Mouse (Mus musculus) v-Abl transformed pro-B cells (cell line): ENCODE measurements around the gene Ppp1r36.

ENCODE experiments used
- in situ Hi-C, 2 experiments: fragments of 400-800 bp; cut with MboI; formaldehyde crosslinking; loops; one replicate each; pipeline ENCODE4 v1.15.1; 2025; ENCODE audit not compliant: unreplicated experiment in 2 of 2

Ppp1r36 gene

DNA sequence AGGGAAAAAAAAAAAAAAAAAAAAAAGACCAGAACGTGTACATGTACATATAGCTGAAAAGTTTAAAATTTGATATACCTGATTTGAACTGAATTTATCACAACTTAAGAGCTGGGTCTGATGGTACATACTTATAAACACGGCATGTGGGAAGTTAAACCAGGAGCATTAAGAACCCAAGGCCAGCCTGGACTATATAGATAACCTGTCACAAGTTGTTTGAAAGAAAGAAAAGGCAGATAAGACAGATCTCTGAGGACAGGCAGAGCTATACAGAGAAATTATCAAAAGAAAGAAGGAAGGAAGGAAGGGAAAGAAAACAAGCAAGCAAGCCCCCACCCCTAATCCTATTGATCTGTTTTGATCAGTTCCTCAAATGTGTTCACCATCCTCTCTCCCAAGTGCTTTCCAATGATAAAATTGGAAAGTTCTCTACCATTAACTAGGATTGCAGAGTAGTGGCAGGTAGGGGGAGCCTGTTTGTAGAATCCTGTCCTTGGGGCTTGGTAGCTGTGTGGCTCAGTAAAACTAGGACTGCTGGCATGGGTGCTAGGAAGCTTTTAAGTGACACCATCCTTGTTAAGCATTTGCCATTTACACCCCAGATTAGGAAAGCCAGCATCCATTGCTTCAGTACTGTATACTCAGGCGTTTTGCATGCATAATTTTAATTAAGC lies 25.6 kb upstream of the Ppp1r36 start:
- in situ Hi-C loops, result no loop called here

DNA sequence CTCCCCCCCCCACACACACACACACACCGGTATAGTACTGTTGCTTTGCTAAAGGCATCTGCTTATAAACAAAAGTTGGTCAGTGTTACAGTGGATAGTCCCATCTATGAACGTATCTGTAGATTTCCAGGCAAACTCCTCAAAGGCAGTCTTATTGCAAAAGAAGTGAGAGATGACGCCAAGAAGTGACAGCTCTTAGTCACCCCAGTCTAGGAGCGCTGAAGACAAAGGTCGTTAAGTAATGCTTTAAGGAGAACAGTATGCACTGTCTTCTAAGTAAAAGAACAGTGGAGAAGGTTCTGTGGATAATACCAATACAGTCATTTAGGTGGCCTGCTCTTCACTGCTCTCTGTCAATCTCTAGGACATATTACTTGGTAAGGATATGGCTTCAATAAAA lies 24.4 kb upstream of the Ppp1r36 start:
- in situ Hi-C loops, result no loop called here

DNA sequence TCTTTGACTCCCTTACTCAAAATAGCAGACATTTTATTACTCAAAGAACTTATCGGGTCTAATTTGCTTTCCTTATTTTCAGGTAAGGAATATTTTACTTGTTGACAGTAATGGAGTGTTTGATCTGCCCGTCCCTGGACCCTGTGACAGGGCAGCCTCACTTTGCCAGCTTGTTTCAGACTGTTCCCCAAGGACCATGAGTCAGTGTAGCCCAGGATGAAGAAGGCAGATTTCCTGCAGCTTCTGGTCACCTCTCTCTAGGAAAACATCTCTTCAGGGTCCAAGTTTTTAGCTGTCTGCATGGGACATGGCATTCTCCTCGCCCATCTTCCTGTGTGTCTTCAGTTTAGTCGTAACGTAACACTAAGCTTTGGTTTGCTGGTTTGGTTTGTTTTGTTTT lies 20.1 kb upstream of the Ppp1r36 start:
- in situ Hi-C loops, result no loop called here

DNA sequence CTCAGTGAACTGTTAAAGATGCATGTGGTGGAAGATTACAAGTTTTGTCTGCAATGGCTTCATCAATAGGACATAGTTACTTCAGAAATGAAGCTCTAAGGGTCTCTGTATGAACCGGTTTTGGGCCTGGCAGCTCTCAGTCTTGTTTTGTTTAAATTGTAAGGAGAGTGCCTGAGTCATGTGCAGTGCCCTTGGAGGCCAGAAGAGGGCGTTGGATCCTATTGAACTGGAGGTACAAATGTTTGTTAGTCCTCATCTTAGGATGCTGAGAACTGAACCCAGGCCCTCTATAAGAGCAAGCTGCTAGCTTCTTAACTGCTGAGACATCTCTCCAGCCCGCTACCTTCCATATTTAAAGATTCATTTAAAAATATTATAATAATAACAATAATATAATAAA lies 15.7 kb upstream of the Ppp1r36 start:
- in situ Hi-C loops, result no loop called here

DNA sequence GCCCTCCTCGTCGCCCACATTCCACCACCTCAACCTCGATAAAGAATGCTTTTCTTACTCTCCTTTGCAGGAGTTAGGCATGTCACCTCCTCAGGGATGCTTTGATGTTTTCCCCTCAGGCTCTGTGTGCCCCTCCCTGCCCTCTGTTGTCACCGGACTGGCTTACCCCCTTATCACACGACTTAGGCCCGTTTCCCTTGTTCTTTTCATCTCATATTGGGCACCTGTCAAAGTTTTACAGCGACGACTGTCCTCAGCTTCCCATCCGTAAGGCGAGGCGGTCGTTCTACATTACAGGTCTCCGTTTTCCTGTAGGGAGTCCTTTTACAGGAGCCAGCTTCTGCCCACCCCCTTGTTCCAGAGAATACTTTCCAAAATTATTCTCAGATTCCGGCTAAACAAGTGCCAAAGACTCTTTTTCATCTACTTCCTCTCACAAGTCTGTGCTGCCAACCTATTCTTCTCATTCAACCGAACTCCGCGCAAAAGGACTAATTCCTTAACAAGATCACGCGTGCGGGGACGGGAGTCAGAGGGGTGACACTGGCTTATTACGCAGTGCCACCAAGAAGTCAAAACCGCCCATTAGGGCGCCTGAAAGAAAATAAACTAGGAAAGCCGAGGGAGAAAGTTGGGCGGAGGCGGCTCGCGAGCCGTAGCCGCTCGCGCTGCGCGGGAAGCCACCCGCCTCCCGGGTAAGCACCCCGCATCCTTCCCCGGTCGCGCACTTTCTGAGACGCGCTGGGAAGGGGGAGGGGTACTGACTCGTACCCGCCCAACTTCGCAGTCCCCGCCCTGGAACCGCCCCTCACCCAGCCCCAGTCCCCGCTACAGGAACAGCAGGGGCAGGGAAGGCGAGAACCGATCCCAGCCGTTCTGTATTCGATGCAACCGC lies 14.1 kb upstream of the Ppp1r36 start:
- in situ Hi-C loops, result no loop called here

DNA sequence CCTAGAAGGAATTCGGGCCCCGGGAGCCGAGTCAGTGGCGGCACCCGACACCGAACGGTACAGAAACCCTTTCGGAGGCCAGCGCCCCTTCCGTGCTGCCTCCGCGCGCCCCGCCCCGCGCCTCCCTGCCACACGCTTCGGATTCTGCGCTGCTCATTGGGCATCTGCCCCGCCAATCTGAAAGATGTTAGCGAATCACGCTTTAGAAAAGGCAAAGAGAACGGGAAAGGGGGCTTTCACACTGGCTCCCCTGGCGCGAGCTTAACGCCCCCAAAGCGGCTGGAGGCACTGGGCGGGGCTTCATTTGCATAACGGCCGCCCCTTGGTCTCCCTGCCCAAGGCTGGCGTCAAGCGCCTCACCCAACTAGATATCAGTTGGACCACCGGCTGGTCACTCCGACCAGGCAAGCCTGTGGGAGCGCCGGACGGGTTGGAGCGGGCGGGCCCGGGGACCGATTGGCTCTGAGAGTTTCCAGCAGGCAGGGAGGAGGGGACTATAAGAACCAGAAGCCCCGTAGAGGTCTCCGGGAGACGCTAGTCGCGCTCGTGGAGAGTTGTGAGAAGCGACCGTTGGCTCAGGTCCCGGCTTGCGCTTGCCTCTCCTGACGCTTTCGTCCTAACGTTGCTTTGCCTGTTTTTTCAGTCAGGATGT lies 13.3 kb upstream of the Ppp1r36 start, which contains the start of gene Hspa2:
Gene Hspa2 (plus strand): TSS at position 291 of the 652 bp plus-strand sequence.
- in situ Hi-C loops, result no loop called here

DNA sequence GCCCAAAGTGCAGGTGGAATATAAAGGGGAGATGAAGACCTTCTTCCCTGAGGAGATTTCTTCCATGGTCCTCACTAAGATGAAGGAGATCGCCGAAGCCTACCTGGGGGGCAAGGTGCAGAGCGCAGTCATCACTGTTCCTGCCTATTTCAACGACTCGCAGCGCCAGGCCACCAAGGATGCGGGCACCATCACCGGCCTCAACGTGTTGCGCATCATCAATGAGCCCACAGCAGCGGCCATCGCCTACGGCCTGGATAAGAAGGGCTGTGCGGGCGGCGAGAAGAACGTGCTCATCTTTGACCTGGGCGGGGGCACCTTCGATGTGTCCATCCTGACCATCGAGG lies 12.5 kb upstream of the Ppp1r36 start:
- in situ Hi-C loops, result no loop called here

DNA sequence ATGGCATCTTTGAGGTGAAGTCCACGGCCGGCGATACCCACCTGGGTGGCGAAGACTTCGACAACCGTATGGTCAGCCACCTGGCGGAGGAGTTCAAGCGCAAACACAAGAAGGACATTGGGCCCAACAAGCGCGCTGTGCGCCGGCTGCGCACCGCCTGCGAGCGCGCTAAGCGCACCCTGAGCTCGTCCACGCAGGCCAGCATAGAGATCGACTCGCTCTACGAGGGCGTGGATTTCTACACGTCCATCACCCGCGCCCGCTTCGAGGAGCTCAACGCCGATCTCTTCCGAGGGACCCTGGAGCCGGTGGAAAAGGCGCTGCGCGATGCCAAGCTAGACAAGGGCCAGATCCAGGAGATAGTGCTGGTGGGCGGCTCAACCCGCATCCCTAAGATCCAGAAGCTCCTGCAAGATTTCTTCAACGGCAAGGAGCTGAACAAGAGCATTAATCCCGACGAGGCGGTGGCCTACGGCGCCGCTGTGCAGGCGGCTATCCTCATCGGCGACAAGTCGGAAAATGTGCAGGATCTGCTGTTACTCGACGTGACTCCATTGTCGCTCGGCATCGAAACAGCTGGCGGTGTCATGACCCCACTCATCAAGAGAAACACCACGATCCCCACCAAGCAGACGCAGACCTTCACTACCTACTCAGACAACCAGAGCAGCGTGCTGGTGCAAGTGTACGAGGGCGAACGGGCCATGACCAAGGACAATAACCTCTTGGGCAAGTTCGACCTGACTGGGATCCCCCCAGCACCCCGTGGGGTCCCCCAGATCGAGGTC lies 12.0 kb upstream of the Ppp1r36 start:
- in situ Hi-C loops, result no loop called here

DNA sequence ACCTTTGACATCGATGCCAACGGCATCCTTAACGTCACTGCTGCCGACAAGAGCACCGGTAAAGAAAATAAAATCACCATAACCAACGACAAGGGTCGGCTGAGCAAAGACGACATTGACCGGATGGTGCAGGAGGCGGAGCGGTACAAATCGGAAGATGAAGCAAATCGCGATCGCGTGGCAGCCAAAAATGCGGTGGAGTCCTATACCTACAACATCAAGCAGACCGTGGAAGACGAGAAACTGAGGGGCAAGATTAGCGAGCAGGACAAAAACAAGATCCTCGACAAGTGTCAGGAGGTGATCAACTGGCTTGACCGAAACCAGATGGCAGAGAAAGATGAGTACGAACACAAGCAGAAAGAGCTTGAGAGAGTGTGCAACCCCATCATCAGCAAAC lies 11.4 kb upstream of the Ppp1r36 start:
- in situ Hi-C loops, result no loop called here

DNA sequence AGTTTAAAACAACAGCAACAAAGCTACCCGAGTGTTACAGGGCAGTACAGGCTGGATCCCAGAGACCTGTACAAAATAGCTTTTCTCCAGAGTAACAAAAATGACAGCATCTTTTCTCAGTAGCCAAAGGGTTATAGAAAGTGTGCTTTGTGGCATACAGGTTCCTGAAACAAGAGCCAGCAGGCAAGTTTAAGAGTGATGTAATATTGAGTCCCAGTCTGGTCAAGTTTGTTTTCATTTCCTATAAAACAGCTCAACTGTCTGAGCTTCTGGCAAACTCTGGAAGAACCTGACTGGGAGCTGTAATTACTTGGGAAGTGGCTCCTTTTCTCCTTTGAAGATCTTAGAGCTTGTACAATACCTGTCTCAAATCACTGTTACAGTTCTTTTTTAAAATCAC lies 10.2 kb upstream of the Ppp1r36 start:
- in situ Hi-C loops, result no loop called here

DNA sequence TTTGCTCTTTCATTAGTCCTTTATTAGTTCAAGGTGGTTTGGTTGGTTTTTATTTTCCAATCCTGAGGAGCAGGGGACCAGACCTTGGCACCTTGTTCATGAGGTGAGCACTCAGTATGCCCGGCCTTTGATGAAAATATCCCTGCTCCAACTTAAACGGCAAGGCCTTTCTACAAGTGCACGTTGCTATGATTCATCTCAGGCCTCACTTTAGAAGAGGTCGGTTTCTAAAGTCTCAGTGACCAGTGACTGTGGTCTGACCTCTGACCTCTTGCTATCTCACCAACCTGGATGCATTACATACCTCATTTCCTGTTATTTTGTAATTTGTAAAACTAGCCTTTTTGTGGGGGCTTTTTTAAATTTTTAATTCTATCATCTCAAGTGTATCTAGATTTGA lies 8.2 kb upstream of the Ppp1r36 start:
- in situ Hi-C loops, result no loop called here

DNA sequence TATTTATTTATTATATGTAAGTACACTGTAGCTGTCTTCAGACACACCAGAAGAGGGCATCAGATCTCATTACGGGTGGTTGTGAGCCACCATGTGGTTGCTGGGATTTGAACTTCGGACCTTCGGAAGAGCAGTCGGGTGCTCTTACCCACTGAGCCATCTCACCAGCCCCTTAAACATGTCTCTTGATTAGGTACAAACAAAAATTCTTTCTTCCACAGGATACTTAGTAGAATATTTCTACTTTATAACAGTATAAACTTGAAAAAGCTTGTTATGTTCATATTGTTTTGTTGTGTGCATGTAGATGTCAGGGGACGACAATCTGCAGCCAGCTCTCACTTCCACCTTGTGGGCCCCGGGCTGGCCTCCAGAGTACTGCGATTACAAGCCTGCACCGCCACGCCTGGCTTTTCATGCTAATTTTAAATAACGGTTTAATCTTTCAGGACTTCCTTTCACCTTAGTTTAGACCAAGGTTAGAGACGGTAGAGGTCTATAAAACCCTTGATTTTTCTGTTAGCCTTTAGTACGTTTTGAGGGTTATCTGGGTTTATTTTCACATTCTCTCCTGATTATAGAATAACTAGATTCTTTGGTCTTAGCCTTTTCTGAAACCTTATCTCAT lies 1.8 kb upstream of the Ppp1r36 start:
- in situ Hi-C loops, result no loop called here

DNA sequence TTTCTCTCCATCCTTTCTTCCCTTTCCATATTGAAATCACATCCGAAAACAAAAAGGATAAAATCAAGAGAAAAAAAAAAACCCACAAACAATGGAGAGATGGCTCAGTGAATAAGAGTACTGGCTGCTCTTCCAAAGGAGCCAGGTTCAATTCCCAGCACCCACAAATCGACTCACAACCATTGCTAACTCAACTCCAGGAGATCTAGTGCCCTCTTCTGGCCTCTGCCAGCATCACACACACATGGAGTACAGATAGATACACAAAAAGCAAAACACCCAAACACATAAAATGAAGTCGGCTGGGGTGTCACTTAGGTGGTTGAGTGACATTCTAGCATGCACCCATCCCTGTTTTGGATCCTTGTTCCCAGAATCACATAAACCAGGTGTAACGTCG lies 1.0 kb downstream of the Ppp1r36 start:
- in situ Hi-C loops, result no loop called here

DNA sequence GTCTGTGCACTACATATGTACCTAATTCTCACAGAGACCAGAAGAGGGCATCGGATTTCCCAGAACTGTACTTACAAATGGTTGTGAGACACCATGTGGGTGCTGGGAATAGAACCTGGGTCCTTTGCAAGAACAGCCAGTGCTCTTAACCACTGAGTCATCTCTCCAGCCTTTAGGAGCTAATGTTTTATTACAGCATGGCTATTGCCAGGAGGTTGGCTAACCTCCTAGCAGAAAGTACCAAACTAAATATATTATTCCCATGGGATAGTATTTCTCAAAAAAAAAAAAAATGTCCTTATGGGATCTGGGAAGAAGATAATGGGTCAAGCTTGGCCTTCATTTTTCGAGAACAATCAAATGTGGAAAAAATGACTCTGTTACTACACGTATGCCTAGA lies 7.9 kb downstream of the Ppp1r36 start:
- in situ Hi-C loops, result no loop called here

DNA sequence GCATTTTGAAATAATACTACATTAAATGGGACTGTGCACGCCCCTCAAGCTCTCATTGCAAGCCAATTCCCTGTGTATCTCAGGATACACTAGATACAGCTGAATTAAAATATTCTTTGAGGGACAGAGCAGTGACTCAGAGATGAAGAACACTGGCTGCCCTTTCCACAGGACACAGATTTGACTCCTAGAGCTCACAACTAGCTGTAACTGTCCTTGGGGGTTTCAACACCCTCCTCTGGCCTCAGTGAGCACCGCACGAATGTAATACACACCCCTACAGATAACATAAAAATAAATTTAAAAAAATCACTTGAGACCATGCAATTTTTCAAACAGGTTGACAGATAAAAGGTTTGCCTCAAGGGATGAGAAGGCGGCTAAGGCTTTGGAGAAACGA lies 10.2 kb downstream of the Ppp1r36 start:
- in situ Hi-C loops, result no loop called here

DNA sequence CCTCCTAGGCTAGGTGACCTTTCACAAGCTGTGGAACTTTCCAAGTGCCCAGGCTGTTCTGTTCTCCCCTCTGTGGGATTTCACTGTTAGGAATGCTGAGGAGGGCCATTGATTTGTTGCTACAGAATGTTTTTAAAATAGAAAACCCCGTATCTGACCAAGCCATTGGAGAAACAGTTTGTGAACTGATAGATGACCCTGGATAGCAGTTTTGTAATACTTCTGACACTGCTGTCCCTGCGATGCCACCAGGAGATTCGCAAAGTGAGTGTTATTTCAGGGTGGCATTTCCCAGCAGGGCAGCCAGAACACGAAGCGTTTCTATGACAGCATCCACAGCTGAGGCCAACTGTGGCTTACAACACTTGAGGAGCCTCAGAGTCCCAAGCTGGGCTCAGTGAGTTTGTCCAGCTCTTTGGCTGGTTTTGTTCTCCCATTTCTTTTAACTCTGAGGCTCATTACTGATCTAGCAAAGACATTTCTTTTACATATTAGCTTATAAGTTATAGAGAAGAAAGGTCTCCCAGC lies 13.6 kb downstream of the Ppp1r36 start:
- in situ Hi-C loops, result no loop called here

DNA sequence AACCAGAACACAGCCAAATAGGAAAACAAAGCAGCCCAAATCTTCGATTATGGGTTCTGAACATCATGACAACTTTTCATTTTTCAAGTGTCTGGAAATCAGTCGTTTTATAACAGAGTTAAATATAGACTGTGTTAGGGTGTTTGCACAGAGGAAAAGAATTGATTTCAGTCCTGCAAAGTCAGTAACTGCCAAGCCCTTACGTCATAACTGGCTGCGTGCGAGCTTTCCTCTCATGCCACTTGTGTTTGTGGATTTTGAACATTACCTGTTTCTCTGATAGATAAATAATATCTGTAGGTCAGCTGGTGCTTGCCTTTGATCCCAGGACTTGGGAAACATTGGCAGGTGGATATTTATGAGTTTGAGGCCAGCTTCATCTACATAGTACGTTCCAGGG lies 14.1 kb downstream of the Ppp1r36 start:
- in situ Hi-C loops, result no loop called here

DNA sequence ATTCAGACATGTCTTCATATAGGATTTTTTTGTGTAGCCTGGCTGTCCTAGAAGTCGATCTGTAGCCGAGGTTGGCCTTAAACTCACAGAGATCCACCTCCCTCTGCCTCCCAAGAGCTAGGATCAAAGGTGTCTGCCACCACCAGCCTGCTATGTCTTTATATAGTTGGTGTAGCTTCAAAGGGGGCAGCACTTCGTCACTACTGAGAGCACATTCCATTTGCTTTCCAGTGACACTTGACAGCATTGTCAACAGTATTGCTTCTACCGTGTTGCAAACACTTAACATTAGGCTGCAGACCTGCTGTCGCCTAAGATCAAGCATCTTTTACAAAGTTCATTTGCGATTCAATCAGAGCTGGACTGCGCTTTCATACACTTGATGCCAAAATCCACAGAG lies 16.8 kb downstream of the Ppp1r36 start:
- in situ Hi-C loops, result no loop called here

DNA sequence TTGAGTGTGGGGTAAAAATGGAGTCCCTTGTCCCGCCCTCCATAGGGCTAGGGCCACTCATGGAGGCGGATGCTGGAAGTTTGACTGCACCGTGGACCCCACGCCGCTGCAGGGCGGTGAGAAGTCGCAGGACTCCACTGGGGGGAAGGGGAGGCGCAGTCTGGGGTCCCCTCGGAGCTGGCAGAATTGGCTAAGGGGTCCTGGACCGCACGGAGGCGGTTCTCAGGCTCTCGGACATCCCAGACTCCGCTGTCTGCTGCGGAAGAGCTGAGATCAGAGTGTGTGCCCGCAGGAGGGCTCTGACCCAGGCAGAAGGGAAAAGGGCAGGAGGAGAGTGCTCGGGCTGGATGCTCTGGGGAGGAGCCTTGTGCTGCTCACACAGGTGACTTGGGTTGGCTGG lies 17.7 kb downstream of the Ppp1r36 start:
- in situ Hi-C loops, result no loop called here

DNA sequence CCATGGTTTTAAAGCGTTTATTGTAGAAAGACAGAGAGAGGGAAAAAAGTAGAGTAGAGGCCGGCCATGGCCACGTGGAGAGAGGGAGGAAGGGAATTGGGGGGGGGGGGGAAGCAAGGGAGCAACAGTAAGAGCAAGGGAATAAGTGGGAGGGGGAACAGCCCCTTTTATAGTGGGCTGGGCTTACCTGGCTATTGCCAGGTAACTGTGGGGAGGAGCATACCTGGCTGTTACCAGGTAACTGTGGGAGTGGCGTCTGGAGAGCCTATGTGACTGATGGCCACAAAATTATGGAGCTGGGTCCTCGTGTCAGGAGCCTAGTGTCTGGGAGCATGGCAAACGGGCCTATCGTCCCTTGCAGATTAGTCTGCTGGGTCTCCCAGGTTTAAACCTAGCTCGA lies 18.2 kb downstream of the Ppp1r36 start:
- in situ Hi-C loops, result no loop called here
